ENCODE assay signal across 14 mouse cellular contexts in genomic region chr8:10992081-10992480, GRCm38 (mm10). TPM values are rescaled to one million over a fixed set of nuclear protein-coding genes. Genes with fewer than 3 reads are reported as not detected.
DNase-seq lines count a peak whose midpoint lies in the region; ATAC-seq and TF ChIP-seq lines count a peak whose summit lies in the region.
"Had no signal": no experiment of that assay in that cellular context is flagged by ENCODE, and none has a peak within 500 bp of the region (broad histone marks: within the 10 kb centered on the region; RNA-seq: fewer than 3 reads in every experiment).

No protein-coding gene starts in this region.

- ATAC-seq in limb, embryonic 14.5 days (ENCODE audit: low FRiP score, low read depth) = peak; percentile 64
- no peak for ATAC-seq in midbrain, embryonic 14.5 days (ENCODE audit: low FRiP score, low TSS enrichment)

- no peak for DNase-seq in limb, embryonic 14.5 days (ENCODE audit: low spot score)
- DNase-seq in limb, embryonic 10.5 days (ENCODE audit: low spot score) = no peak
- DNase-seq in hindbrain, embryonic 10.5 days (ENCODE audit: low spot score) = no peak
- peak; percentile 21 for DNase-seq in induced T-regulatory cell, adult 2 months (ENCODE audit: low read depth)
- peak; percentile 28 for DNase-seq in midbrain, embryonic 14.5 days
- no peak for DNase-seq in adrenal gland, postnatal 25 days
- no peak for DNase-seq in right cerebral cortex, adult 18-20 months
- DNase-seq: cerebellum, postnatal 14 days; gastrocnemius, postnatal 36 days; heart, postnatal 14 days; lung, adult 2 months had no signal

- no peak overlapping the region for H3K27ac ChIP-seq in limb, embryonic 14.5 days (replicated peaks; ENCODE audit: low read depth, low read length)
- H3K27ac ChIP-seq in limb, embryonic 10.5 days = no peak overlapping the region
- peak overlapping the region; percentile 45 for H3K27ac ChIP-seq in hindbrain, embryonic 10.5 days
- peak overlapping the region; percentile 37; the same call in 1 of the 2 replicates for H3K27ac ChIP-seq in midbrain, embryonic 14.5 days (replicated peaks; ENCODE audit: low read depth, low read length)
- H3K27ac ChIP-seq: left cerebral cortex, adult 2 months had no signal

- H3K27me3 ChIP-seq in limb, embryonic 14.5 days (ENCODE audit: control insufficient read depth, insufficient read depth, low read length) = no peaks in the 10 kb centered on the region
- no peaks in the 10 kb centered on the region for H3K27me3 ChIP-seq in limb, embryonic 10.5 days (ENCODE audit: low read depth, poor library complexity, severe bottlenecking)
- no peaks in the 10 kb centered on the region for H3K27me3 ChIP-seq in hindbrain, embryonic 10.5 days (ENCODE audit: insufficient read depth, poor library complexity, severe bottlenecking)
- H3K27me3 ChIP-seq in midbrain, embryonic 14.5 days (ENCODE audit: control insufficient read depth, insufficient read depth, low read length) = no peaks in the 10 kb centered on the region
- H3K27me3 ChIP-seq: embryonic facial prominence, embryonic 15.5 days; kidney, embryonic 15.5 days had no signal

- H3K9me3 ChIP-seq in limb, embryonic 14.5 days (ENCODE audit: control insufficient read depth, low read length) = no peaks in the 10 kb centered on the region
- H3K9me3 ChIP-seq in limb, embryonic 10.5 days (replicated peaks) = no peaks in the 10 kb centered on the region
- peaks cover 4% of the 10 kb centered on the region; the same call in 1 of the 2 replicates for H3K9me3 ChIP-seq in hindbrain, embryonic 10.5 days
- no peaks in the 10 kb centered on the region for H3K9me3 ChIP-seq in midbrain, embryonic 14.5 days (ENCODE audit: control insufficient read depth, low read length)
- H3K9me3 ChIP-seq: embryonic facial prominence, embryonic 15.5 days; kidney, embryonic 15.5 days had no signal

- no peak overlapping the region for H3K9ac ChIP-seq in limb, embryonic 14.5 days (ENCODE audit: low read depth, low read length, severe bottlenecking)
- no peak overlapping the region for H3K9ac ChIP-seq in midbrain, embryonic 14.5 days (replicated peaks; ENCODE audit: low read length)
- H3K9ac ChIP-seq: embryonic facial prominence, embryonic 15.5 days; kidney, embryonic 15.5 days had no signal

- 61% methylated on average over 8 of the region's 8 CpGs for WGBS in limb, embryonic 14.5 days
- 87% methylated on average over 8 of the region's 8 CpGs for WGBS in limb, embryonic 10.5 days
- WGBS in hindbrain, embryonic 10.5 days = 70% methylated on average over 8 of the region's 8 CpGs
- 50% methylated on average over 8 of the region's 8 CpGs for WGBS in midbrain, embryonic 14.5 days

- H3K4me1 ChIP-seq in limb, embryonic 14.5 days (ENCODE audit: control insufficient read depth, insufficient read depth, low read length) = peaks cover 17% of the 10 kb centered on the region
- H3K4me1 ChIP-seq in limb, embryonic 10.5 days = peaks cover 56% of the 10 kb centered on the region
- H3K4me1 ChIP-seq in hindbrain, embryonic 10.5 days (replicated peaks) = peaks cover 83% of the 10 kb centered on the region
- peaks cover 37% of the 10 kb centered on the region for H3K4me1 ChIP-seq in midbrain, embryonic 14.5 days (ENCODE audit: control insufficient read depth, insufficient read depth, low read length)

- no peak for TF ChIP-seq POLR2A in limb, embryonic 14.5 days (IDR thresholded peaks at IDR 0.05; ENCODE audit: borderline replicate concordance, extremely low read depth, insufficient read depth, insufficient read length)

- no peak overlapping the region for H3K4me2 ChIP-seq in limb, embryonic 14.5 days (replicated peaks; ENCODE audit: low read depth, low read length, severe bottlenecking)
- H3K4me2 ChIP-seq in midbrain, embryonic 14.5 days (ENCODE audit: low read length) = no peak overlapping the region
- H3K4me2 ChIP-seq: embryonic facial prominence, embryonic 15.5 days; kidney, embryonic 15.5 days had no signal

- no peak overlapping the region for H3K4me3 ChIP-seq in limb, embryonic 14.5 days (replicated peaks; ENCODE audit: low read length)
- H3K4me3 ChIP-seq in limb, embryonic 10.5 days = no peak overlapping the region
- no peak overlapping the region for H3K4me3 ChIP-seq in hindbrain, embryonic 10.5 days
- H3K4me3 ChIP-seq in midbrain, embryonic 14.5 days (replicated peaks; ENCODE audit: low read depth, low read length) = no peak overlapping the region
- H3K4me3 ChIP-seq: embryonic facial prominence, embryonic 15.5 days; kidney, embryonic 15.5 days; left cerebral cortex, adult 2 months had no signal

- H3K36me3 ChIP-seq in limb, embryonic 14.5 days (ENCODE audit: control insufficient read depth, insufficient read depth, low read length) = peaks cover 26% of the 10 kb centered on the region
- peaks cover 40% of the 10 kb centered on the region for H3K36me3 ChIP-seq in limb, embryonic 10.5 days
- H3K36me3 ChIP-seq in hindbrain, embryonic 10.5 days = peaks cover 52% of the 10 kb centered on the region
- no peaks in the 10 kb centered on the region for H3K36me3 ChIP-seq in midbrain, embryonic 14.5 days (ENCODE audit: control insufficient read depth, insufficient read depth, low read length)

RNA-seq across cellular contexts. Expression of gene Irs2, which starts 16.2 kb away (rescaled TPM):
- polyA plus RNA-seq in limb, embryonic 14.5 days (2012; rRNA removed) = 14.4 and 21.3 TPM in 2 replicates
- 9.7 and 11.8 TPM in 2 replicates for polyA plus RNA-seq in limb, embryonic 14.5 days (2014; fragmentation: Nextera tagmentation; extraction: Ambion mirVana)
- 5.8 and 9.7 TPM in 2 replicates for polyA plus RNA-seq in limb, embryonic 10.5 days (2016; fragmentation: Nextera tagmentation; extraction: Ambion mirVana)
- polyA plus RNA-seq in hindbrain, embryonic 10.5 days (2016; fragmentation: Nextera tagmentation; extraction: Ambion mirVana) = 4.9 and 6.0 TPM in 2 replicates
- polyA plus RNA-seq in midbrain, embryonic 14.5 days (2014; fragmentation: Nextera tagmentation; extraction: Ambion mirVana) = 5.2 and 5.4 TPM in 2 replicates
- total RNA-seq in adrenal gland, postnatal 25 days (2021) = 22.1 and 23.0 TPM in 2 replicates

Comparison
In these comparisons a context has a peak if more than half of its experiments do, and no peak if none do; other contexts are left out.
1. DNase-seq: peak in induced T-regulatory cell, adult 2 months (single experiment) and midbrain, embryonic 14.5 days (single experiment); none in limb, embryonic 14.5 days (single experiment), limb, embryonic 10.5 days (single experiment), hindbrain, embryonic 10.5 days (single experiment), adrenal gland, postnatal 25 days (single experiment) and right cerebral cortex, adult 18-20 months (single experiment).
2. H3K27ac ChIP-seq: peak in hindbrain, embryonic 10.5 days (single experiment) and midbrain, embryonic 14.5 days (single experiment); none in limb, embryonic 14.5 days (single experiment) and limb, embryonic 10.5 days (single experiment).